Mouse (Mus musculus) telencephalon, adult 2 months (tissue): ENCODE data around the gene Calcrl.
"Not testable (repeated sequence)": the region's sequence is repeated elsewhere in the genome, so short reads cannot be mapped to it uniquely, and the experiment has no call there.

ENCODE experiments used
- DNase-seq: peaks from one replicate; pipeline ENCODE4 v3.0.0-alpha.2; 2011; ENCODE audit warnings: low read depth, low spot score

Gene Calcrl

GRCm38 (mm10) chr2:84389075-84389474 is 36.1 kb downstream of the Calcrl start:
- DNase-seq = no peak

DNA sequence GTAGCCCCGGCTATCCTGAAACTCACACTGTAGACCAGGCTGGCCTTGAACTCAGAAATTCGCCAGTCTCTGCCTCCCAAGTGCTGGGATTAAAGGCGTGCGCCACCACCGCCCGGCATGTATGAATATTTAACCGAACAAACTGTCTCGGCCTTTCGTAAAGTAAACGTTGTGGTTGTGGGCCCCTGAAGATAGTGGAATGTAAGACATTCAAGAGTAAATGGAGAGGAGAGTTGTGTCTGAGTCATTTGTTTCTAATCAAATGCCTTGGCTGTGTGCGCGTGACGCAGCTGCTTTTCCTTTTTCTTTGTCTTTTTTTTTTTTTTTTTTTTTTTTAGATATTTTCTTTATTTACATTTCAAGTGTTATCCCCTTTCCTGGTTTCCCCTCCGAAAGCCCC is 36.7 kb downstream of the Calcrl start:
- DNase-seq = not testable (repeated sequence)

GRCm38 (mm10) chr2:84388023-84388416 is 37.2 kb downstream of the Calcrl start:
- no peak for DNase-seq

DNA sequence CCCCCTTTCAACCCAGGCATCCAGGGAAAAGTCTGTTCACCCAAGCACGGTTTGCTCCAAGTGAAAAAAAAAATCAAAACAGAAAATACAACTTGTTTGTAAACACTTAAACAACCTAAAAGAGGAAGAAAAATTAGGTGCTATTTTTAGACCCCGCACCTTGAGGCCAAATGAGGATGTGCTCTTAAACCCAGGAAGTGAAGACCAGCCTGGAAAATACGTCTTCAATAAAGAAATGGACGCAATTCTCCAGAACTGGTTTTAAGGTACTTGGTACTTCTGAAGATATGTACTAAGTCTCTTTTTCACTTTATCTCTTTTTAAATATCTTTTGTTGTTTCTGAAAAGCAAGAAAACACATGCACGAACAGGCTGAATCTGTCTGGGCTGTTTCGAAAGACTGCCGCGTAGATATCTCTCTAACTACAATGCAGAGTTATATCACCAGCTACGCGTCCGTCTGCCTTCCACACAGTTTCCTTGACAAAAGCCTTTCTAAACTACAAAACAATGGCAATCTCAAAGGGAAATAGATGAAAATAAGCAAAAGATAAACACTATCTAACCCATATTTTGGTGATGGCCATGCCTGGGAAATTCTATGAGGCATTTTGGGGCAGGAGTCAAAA is 37.7 kb downstream of the Calcrl start:
- no peak for DNase-seq

- no peak for DNase-seq
Measured at GRCm38 (mm10) chr2:84386563-84387393, 38.4 kb downstream of the Calcrl start.

DNA sequence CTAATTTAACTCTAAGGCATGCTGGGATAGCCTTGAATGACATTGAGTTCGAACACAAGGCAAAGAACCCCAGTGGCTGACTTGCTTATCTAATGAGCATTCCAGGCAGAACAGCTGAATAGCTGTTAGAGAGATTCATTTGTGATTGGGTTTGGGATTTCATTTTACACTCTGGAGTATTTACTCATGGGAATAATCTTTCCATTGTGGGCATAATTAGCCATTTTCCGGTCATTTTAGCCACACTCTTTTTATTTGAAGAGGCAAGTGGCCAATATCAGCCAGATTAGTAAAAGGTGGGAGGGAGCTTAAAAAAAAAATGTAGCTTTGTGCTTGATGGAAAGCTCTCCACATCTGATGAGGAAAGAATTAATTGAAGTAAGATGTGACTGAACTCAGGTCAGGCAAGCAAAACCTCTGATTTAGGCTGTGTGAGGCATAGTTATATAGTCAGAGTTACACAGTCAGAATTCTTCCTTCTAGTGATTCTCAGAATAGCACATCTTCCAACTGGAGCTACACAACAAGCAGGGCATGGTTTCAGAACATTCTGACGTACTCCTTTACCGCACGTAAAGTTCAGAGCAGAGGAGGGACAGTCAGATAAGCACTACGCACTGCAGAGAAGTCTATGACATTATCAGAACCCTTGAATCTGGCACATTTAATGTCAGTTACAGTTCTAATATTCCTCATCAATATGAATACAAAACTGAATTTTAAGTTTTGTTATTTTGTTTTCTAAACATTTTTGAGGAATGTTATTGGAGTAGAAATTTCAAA is 40.1 kb downstream of the Calcrl start:
- no peak for DNase-seq

DNA sequence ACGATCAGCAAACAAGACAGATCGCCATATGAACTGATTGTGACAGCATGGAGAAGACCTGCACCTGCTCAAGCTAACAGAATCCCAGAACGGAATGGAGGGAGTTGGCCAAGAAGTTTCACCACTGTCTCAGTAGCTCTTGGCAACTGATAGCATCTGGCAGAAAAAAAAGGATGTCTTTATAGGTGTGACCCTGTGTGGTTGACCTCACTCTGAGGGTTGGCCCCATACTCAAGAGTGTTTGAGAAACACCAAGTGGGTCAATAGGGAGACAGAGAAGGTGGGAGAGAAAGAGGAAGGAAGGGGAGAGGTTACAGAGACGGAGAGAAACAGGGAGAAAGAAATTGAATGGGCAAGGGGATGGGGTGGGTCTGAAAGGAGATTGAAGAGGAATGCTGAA is 41.4 kb downstream of the Calcrl start:
- DNase-seq = no peak

GRCm38 (mm10) chr2:84382556-84382955 is 42.7 kb downstream of the Calcrl start:
- no peak for DNase-seq

DNA sequence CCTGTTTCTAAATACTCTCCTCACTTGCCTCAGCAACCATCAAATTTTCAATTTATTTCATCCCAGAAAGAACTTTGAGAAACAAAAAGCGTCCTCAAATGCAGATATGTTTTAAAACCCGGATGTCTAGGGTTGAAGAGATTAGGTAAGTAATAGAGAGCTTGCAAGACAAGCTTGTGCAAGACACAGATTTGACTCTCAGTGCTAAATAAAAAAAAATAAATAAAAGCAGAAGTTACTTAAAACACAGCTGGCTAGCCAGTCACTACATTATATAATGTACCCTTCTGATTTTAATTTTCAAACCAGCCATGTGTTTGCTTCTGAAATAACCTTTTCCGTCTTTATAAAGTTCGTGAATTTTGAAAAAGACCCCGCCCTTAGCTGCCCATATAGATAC is 43.2 kb downstream of the Calcrl start:
- no peak for DNase-seq

GRCm38 (mm10) chr2:84380816-84381215 is 44.4 kb downstream of the Calcrl start:
- no peak for DNase-seq

GRCm38 (mm10) chr2:84378678-84379077 is 46.5 kb downstream of the Calcrl start:
- no peak for DNase-seq

DNA sequence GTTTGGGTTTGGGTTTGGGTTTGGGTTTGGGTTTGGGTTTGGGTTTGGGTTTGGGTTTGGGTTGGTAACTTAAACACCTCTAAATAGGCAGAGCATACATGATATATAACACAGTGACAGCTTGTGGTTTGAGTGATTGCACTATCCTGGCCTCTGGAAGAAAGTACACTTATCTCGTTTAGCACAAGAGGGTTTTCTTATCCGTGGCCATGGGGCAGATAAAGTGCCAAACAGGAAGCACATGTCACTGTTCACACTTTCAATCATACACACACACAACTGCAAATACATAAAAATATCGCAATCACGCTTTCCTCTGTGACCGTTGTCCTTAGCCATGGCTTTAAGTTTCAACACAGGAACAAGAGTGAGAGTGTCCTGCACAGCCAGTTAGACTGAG is 56.0 kb downstream of the Calcrl start:
- no peak for DNase-seq

- DNase-seq = no peak
Measured at GRCm38 (mm10) chr2:84366742-84367141, 58.5 kb downstream of the Calcrl start.

DNA sequence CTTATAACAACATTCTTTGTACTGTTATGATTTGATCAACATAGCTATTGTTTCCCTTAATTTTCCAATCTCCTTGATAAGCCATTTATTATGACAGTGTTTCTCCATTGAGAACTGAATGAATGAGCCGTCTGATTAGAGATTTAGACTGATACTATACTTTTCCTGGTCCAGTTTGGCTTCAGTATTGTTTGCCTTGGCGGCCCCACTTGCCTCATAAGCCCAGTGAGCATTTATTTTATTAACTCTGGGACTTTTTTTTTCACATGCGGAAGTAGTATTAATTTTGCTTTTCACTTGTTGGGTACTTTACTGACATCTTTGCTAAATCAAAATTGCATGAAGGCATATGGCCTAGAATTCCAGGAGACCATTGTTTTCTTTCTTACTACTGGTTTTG is 59.9 kb downstream of the Calcrl start:
- DNase-seq = no peak

DNA sequence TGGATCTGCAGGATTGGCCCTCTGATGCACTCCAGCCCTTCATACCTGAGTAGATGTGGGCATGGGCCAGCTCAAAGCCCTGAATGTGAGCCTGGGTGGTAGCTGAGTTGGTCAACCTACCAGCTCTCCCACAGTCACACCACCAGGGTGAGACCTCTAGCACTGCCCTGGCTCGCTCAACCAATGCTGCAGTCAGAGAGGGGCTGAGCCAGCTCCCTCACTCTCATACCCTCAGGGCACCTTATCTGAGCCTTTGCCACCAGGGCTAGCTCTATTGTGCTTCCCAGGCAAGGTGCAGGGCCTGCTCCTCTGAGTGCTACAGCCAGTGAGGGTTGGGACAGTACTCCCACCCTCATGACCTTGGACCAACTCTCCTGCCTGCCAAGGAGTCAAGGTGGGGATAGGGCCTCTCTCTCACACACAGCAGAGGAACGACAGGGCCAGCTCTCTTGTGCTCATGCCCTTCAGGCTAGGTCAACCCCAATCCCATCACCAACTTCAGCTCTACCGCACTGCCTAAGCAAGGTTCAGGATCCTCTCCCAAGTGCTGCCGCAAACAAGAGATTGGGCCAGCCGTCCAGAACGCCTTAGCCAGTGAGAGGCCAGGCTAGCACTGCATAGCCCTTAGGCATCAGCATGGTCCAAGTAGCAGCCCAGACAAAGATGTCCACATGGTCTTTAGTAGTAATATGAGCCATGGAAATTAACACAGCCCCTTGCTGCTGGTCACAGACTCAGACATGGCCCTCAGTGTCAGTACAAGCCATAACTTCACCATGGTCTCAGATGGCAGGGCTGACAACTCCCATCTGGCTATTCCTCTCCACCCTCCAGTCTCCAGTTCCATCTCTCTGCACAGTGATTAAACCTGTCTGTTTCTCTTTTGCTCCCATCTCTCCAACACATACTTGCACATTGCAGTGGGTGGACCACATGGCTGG is 62.2 kb downstream of the Calcrl start:
- DNase-seq = no peak

DNA sequence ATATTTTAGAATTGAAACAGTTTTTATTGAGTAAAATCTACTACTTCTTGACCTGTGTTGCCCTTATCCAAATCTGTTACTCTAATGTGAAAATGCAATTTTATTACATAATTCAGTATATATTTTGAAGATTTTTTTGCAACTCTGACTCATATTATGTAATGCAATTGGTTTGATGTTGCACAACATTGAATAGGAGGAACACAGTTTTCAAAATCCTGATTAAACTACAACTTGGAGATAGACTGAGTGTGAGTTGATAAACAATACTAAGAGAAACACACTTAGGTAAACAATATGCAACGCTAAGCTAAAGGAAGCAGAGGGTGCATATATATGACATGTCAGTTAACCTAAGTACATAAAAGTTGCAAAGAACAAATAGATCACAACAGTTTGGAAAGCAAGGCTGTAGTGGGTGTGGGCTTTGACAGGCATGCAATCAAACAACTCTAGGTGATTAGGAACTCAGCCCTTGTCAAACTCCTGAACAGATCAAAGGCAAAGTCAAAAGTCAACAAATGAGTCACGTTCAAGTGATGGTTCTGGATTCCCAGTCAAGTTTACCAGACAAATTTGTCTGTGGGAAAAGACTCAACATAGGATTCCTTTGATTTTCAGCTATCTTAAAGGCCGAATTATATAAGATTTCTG is 66.4 kb downstream of the Calcrl start:
- no peak for DNase-seq

- no peak for DNase-seq
Measured at GRCm38 (mm10) chr2:84355281-84355680, 69.9 kb downstream of the Calcrl start.

GRCm38 (mm10) chr2:84347376-84347775 is 77.8 kb downstream of the Calcrl start:
- no peak for DNase-seq

- no peak for DNase-seq
Measured at GRCm38 (mm10) chr2:84343756-84344155, 81.5 kb downstream of the Calcrl start.

- DNase-seq = no peak
Measured at GRCm38 (mm10) chr2:84337774-84338450, 87.3 kb downstream of the Calcrl start.
